Mouse (Mus musculus) thymus, adult 2 months (tissue): ENCODE measurements around the gene Myo1g. TPM values are rescaled to one million over a fixed set of nuclear protein-coding genes. Genes with fewer than 3 reads are reported as not detected.
A peak's percentile ranks its signal among the peaks of the same experiment; 100 is the strongest.

Experiments used
- DNase-seq: peaks from one replicate; pipeline ENCODE4 v3.0.0; 2021
- H3K27ac ChIP-seq: fragments of 200-500 bp; 2 replicates; pipeline ENCODE4 v1.5.1; 2012; ENCODE audit warnings: low read length, control low read depth; ENCODE audit not compliant: control insufficient read depth, insufficient read depth
- H3K27me3 ChIP-seq: fragments of 200-500 bp; 2 replicates; pipeline ENCODE4 v1.6.1; 2012; ENCODE audit warnings: mild to moderate bottlenecking, low read length, moderate library complexity, mixed read lengths; ENCODE audit not compliant: control insufficient read depth, insufficient read depth
- H3K36me3 ChIP-seq: fragments of 200-500 bp; 2 replicates; pipeline ENCODE4 v1.6.1; 2012; ENCODE audit warnings: mild to moderate bottlenecking, low read length, moderate library complexity; ENCODE audit not compliant: control insufficient read depth, insufficient read depth
- H3K4me1 ChIP-seq: fragments of 200-500 bp; replicated peaks from 2 replicates; pipeline ENCODE4 v1.6.1; 2012; ENCODE audit warnings: low read length; ENCODE audit not compliant: control insufficient read depth, insufficient read depth
- H3K4me3 ChIP-seq: fragments of 200-500 bp; 2 replicates; pipeline ENCODE4 v1.5.1; 2012; ENCODE audit warnings: mild to moderate bottlenecking, low read length, control low read depth, moderate library complexity; ENCODE audit not compliant: control insufficient read depth, insufficient read depth
- CTCF ChIP-seq: fragments of 200-500 bp; IDR thresholded peaks from 2 replicates; pipeline ENCODE4 v1.5.1; 2012; ENCODE audit warnings: mild to moderate bottlenecking, control low read depth, low read length, moderate library complexity, borderline replicate concordance; ENCODE audit not compliant: control insufficient read depth, poor library complexity, insufficient read depth; ENCODE audit errors: extremely low read depth
- POLR2A ChIP-seq: fragments of 200-500 bp; IDR thresholded peaks from 2 replicates; pipeline ENCODE4 v1.6.1; 2012; ENCODE audit warnings: mild to moderate bottlenecking, low read length, control low read depth, moderate library complexity; ENCODE audit not compliant: control insufficient read depth, poor library complexity, insufficient read depth; ENCODE audit errors: extremely low read depth
- WGBS: fragments of 180-500 bp; shearing (Covaris S2); methylation state at CpG from one replicate; pipeline ENCODE4 v1.1.7; 2018; 5-methylcytosine and 5-hydroxymethylcytosine counted together
- polyA plus RNA-seq: library from polyadenylated mRNA; depleted of rRNA; stranded (reverse); fragments of >200 nt; gene quantifications from 2 replicates; pipeline ENCODE4 v1.2.3, GENCODE M21; 2012

Gene Myo1g
- polyA plus RNA-seq, 1 experiment, result 216 TPM

DNA sequence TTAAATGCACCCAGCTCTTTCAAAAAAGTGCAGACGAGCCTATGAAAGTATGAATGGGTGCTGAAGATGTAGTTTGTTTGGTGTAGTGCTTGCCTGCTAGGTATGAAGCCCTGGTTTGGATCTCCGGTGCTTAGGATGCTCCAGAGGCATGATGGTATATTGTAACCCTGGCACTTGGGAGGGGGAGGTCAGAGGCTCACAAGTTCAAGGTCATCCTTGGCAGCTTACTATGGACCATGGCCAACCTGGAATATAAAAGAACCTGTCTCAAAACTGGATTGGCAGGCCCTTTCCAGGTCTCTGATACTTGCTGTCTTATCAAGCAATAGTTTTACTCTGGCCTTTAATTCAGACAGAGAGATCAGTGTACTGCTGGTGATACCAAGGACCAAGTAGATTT, 29.0 kb upstream of the Myo1g start:
- peaks cover 11% of the 10 kb centered on the region for H3K4me1 ChIP-seq
- DNase-seq, result no peak
- no peak overlapping the region for H3K4me3 ChIP-seq
- WGBS, result 95% methylated on average over 2 of the region's 2 CpGs
- no peaks in the 10 kb centered on the region for H3K27me3 ChIP-seq
- no peak overlapping the region for H3K27ac ChIP-seq
- H3K36me3 ChIP-seq, result peaks cover 4% of the 10 kb centered on the region; the same call in 1 of the 2 replicates
- no peak for TF ChIP-seq CTCF
- TF ChIP-seq POLR2A, result no peak

DNA sequence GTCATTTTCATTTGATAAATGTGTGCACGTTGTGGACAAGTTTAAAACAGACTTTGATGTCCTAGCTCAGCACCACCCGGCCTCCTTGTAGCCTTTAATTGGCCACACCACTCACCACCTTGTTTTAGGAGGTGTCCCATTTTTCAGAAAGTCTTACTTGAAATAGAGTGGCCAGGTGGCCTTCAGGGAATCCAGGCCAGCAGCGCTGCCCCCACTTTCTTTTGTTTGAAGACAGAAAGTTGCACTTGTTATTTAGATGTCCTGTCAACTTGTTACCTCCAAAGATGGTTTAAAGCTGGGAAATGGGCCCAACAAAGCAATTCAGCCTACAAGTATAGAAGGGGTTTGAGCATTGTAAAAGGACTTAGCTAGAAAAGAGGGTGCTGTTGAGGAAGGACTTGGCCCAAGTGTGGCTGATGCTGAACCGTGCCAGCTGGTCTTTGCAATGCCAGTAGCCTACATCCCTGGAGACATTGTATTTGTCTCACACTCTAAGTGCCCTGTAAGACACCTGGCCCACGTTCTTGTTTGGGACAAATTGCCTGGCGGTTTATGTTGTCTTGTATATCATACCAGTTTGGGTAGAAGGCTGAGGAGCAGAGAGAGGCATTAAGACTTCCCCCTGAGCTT, 27.0 kb upstream of the Myo1g start:
- Histone ChIP-seq H3K27me3 (no peaks in the 10 kb centered on the region), H3K27ac (peak overlapping the region; percentile 49), H3K4me3 (peak overlapping the region; percentile 21; the same call in 1 of the 2 replicates), H3K36me3 (peaks cover 4% of the 10 kb centered on the region; the same call in 1 of the 2 replicates), H3K4me1 (peaks cover 8% of the 10 kb centered on the region)
- TF ChIP-seq POLR2A (no peak), CTCF (no peak)
- 24% methylated on average over 6 of the region's 6 CpGs for WGBS
- no peak for DNase-seq

DNA sequence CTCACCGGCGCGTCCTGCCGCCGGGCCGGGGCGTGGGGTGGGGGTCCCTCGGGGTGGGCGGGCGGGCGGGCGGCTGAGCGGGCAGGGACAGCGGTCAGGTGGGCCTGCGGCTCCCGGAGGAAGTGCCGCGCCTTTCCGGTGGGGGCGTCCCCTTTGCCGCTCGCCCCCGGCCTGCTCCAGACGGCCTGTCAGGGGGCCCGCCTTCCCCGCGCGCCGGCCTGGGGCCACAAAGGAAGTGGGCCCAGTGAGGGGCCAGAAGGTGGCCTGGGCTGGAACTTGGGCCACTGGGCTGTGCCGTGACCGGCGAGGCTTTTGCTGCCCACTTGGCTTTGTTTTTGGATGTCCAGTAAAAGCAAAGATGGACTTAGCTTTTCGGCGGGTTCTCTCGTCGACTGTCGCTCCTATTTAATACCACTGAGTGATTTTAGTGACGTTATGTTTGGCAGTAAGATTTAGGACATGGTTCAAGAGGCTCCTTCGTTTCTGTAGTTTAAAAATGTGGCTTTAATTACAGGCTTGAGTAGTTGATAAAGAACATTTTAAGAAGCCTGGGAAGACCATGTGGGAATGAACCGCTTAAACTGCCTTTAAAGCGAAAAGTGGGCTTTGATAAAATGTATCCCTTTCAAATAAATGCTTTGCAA, 26.4 kb upstream of the Myo1g start:
- TF ChIP-seq CTCF (no peak), POLR2A (no peak)
- WGBS, result 1% methylated on average over 41 of the region's 41 CpGs
- no peaks in the 10 kb centered on the region for H3K27me3 ChIP-seq

DNA sequence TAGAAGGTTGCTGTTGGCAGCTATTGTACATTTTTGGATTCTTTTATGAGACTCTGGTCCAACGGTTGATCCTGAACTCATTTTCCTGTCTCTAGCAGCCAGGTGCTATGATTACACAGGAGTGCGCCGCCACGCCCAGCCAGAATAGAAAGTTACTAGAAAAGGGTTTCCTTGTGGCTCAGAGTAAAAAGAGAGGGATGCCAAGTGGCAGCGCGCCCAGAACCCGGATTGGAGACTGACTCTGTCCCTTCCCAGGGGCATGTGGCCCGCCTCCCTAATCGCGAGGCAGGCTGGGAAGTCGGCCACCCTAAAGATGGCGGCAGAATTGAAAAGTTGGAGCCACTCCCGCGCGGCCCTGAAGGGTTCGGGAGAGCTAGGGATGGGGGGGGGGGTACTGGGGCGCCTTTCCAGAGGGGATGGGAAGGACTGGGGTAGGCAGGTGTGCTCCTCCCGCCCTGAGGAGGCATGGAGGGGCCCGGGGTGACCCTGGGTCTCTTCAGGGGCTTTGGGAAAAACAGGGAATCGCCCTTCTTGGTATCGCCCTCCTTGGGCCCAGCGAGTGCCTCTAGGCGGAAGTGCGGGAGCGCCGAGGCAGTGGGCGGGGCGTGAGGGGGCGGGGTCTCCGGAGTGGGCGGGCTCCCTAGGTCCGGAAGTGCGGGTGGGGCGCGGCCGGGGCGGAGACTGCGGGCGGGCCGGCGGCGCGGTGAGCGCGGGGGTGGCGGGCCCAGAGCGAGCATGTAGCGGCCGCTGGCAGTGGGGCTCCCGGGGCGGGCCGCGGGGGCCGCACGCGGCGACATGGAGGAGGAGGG, 25.6 kb upstream of the Myo1g start, which contains the start of gene Ccm2:
Ccm2 (plus strand) TSS at position 683 of the 809 bp plus-strand sequence.
- WGBS, result 2% methylated on average over 40 of the region's 57 CpGs
- H3K27ac ChIP-seq, result peak within 1 kb of the TSS; percentile 63

More for the DNA sequence above, 26.4 kb upstream of the Myo1g start:
- DNase-seq, result peak; percentile 77
- Histone ChIP-seq H3K36me3 (peaks cover 4% of the 10 kb centered on the region; the same call in 1 of the 2 replicates), H3K27ac (peak overlapping the region; percentile 63), H3K4me1 (peaks cover 8% of the 10 kb centered on the region), H3K4me3 (peak overlapping the region; percentile 79)

DNA sequence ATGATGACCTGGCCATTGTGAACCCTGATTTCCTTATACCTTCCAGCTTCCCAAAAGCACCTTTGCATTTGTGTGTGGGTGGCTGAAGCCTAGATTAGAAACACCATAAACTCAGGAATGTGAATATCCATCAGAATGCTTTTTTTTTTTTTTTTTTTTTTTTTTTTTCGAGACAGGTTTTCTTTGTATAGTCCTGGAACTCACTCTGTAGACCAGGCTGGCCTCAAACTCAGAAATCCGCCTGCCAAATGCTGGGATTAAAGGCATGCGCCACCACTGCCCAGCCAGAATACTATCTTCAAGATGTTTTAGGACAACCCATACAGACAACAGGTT, 25.1 kb upstream of the Myo1g start:
- peaks cover 8% of the 10 kb centered on the region for H3K4me1 ChIP-seq
- H3K27ac ChIP-seq, result peak overlapping the region; percentile 45; the same call in 1 of the 2 replicates
- DNase-seq, result no peak
- TF ChIP-seq POLR2A, result no peak
- TF ChIP-seq CTCF, result no peak
- no peaks in the 10 kb centered on the region for H3K36me3 ChIP-seq
- 32% methylated on average over 3 of the region's 3 CpGs for WGBS
- H3K4me3 ChIP-seq, result 0 out of 2 replicates have a peak overlapping the region, but pooled peaks have one; percentile 42
- no peaks in the 10 kb centered on the region for H3K27me3 ChIP-seq

More for the DNA sequence above, 25.6 kb upstream of the Myo1g start, which contains the start of gene Ccm2:
- TF ChIP-seq POLR2A, result peak; percentile 96
- 0 out of 2 replicates have a peak, but pooled peaks have one; percentile 12 for TF ChIP-seq CTCF
- no peaks in the 10 kb centered on the region for H3K36me3 ChIP-seq
- peak; percentile 87 for DNase-seq
- H3K4me3 ChIP-seq, result peak within 1 kb of the TSS; percentile 79
- peaks cover 8% of the 10 kb centered on the region for H3K4me1 ChIP-seq
- H3K27me3 ChIP-seq, result no peaks in the 10 kb centered on the region

DNA sequence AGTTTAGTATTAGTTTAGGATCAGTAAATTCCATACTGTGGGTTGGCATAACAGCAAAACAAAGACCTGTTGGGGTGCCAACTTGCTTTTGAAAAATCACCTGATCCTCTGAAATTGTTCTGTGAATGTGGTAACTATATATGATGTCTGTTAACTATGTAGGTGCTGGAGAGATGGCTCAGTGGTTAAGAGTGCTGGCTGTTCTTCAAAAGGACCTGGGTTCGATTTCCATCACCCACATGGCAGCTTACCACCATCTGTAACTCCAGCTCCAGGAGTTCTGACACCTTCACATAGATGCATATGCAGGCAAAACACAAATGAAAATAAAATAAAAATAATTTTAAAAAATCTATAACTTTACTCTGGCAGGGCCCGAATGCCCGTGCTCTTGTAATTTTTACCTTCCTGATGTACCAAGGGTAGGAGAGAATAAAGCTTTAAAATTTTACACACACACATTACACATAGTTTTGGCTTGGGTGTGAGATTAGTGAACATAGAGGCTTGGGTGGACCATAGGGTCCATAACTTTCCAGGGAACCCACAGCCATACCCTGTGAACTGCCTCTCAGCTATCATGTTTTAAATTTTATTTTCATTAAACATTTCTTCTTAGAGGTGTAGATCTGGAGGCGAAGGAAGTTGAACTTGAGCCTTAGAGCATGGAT, 24.6 kb upstream of the Myo1g start:
- TF ChIP-seq CTCF, result no peak
- no peak for TF ChIP-seq POLR2A
- WGBS, result 95% methylated on average over 4 of the region's 4 CpGs
- Histone ChIP-seq H3K27ac (no peak overlapping the region), H3K4me3 (no peak overlapping the region), H3K27me3 (no peaks in the 10 kb centered on the region), H3K4me1 (peaks cover 8% of the 10 kb centered on the region), H3K36me3 (no peaks in the 10 kb centered on the region)
- DNase-seq, result no peak
